Mouse (Mus musculus): Measurements from ENCODE around the gene Scube1.

Gene Scube1

GRCm38 (mm10) chr15:83566006-83566405 is 158.8 kb downstream of the Scube1 start:
- DNase-seq (ENCODE audit: extremely low spot score) = no peak

DNA sequence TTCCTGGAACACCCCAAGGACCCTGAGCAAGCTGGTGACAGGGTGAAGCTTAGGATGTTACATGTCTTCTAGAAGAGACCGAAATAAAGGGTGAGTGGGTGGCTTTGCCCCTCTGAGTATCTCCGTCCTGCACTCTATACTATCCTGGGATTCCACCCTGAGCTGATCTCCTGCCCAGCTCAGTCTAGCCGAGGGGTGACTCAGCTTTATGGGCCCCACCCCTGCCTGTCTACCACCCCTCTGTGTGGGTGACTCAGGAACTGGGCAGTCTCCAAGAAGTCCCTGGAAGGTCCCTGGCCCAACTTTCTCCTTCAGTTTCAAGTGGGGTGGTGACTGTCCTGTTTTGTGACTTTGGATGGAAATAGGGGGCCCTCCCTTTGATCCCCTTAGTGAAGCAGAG is 159.4 kb downstream of the Scube1 start:
- DNase-seq (ENCODE audit: extremely low spot score) = no peak

GRCm38 (mm10) chr15:83563857-83564651 is 160.8 kb downstream of the Scube1 start:
- DNase-seq (ENCODE audit: extremely low spot score) = peak; percentile 62

DNA sequence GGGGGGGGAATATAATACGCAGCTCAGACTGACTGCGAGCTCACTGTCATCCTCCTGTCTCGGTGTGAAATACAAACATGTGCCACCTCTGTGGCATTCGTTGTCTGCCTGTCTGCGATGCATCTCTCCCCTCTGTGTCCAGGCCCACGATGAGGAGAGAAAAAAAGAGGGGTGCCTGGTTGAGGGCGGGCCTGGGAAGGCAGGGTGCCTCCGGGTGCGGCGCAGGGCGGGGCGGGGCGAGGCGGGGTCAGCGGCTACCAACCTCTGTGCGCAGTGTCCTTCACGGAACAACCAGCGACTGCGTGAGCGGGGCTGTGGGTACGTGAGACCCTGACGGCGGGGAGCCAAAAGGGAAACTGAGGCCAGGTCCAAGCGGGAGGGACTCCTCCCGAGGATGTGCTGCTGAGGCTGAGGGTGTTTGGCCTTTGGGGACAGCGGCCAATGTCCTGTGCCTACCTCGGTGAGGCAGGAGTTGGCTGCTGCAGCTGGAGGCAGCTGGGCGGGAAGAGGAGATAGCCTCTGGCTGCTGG is 161.4 kb downstream of the Scube1 start, which contains the start of the genes Tspo and Mcat:
Gene Tspo (plus strand): TSS at position 266 of the 530 bp plus-strand sequence.
Gene Mcat (minus strand): TSS at position 461 of the 530 bp plus-strand sequence.
- peak; percentile 75 for DNase-seq (ENCODE audit: extremely low spot score)

DNA sequence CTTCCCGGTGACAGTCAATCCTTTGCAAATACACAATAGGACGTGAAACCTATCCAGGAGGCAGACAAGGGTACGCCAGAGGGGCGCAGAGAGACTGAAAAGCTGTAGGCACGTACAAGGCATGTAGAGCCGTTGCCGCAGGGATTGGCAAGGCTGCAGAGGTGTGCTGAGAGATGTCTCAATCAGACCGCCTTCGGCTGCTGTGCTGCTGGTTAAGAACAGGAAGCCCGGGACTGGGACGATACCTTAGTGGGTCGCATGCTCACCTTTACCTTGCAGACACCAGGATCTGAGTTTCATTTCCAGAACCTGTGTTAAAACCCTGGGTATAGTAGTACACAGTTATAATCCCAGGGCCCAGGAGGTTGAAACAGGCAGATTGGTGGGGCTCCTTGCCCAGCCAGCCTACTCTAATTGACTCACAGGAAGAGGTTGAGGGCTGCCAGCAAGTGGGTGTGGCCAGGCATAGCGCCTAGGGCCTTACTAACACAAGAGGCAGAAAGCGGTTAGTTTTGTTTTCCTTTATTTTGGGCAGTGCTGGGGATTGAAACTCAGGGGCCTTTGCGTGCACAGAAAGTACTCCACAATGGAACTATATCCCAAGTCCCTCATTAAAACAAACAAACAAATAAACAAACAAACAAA is 162.1 kb downstream of the Scube1 start:
- peak; percentile 34 for DNase-seq (ENCODE audit: extremely low spot score)

GRCm38 (mm10) chr15:83560941-83561477 is 163.8 kb downstream of the Scube1 start:
- DNase-seq (ENCODE audit: extremely low spot score) = no peak

DNA sequence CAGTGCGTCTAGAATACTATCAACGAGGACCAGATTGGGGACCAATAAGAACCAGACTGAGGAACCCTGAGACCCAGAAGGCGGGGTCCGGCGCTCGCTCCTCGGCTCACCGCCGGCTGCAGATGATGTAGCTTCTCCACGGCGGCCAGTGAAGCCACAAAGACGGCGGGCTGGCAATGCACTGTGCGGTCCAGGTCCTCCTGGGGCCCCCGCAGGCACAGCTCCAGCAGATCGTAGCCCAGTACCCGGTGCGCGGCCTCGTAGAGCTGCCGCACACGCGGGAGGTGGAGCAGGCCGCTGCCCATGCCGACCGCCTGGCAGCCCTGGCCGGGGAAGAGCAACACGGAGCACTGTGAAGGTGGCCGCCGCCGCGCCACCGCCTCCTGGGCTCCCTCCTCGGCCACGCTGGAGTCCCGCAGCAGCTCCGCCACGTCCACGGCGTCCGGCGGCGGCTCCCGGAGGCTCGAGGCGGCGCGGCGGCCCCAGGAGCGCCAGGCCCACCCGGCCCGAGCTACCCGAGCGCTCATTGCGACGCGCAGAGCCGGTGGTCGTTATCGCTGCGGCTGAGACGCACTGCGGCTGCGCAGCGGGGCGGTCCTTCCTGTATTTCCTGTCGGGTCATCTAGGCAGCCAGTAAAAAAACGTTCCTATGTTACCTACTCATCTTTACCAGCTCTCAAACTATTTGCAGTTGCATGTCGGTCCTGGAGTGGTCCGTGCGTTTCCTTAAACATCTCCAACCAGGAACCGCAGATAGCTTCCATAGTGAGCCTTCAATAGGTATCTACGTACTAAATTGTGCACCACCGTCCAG is 169.5 kb downstream of the Scube1 start:
- DNase-seq (ENCODE audit: extremely low spot score) = peak; percentile 89
